Mouse (Mus musculus) kidney, embryonic 14.5 days (tissue): Measurements from ENCODE around the gene Tnnc2. TPM values are rescaled to one million over a fixed set of nuclear protein-coding genes. Genes with fewer than 3 reads are reported as not detected.
A peak's percentile ranks its signal among the peaks of the same experiment; 100 is the strongest.

Experiments
- ATAC-seq: fragments of 200-750 bp; cut with Nextera tagmentation; 2 replicates; pipeline ENCODE4 v1.8.0; 2017; ENCODE audit warnings: moderate number of reproducible peaks, mild to moderate bottlenecking, moderate TSS enrichment, moderate library complexity; ENCODE audit not compliant: low FRiP score, low TSS enrichment
- H3K27ac ChIP-seq: fragments of 300-500 bp; sonication (generic); 2 replicates; pipeline ENCODE4 v1.5.1; 2014; ENCODE audit warnings: low read depth, mild to moderate bottlenecking, low read length, moderate library complexity, mixed read lengths
- H3K27me3 ChIP-seq: fragments of 300-500 bp; sonication (generic); 2 replicates; pipeline ENCODE4 v1.6.1; 2014; ENCODE audit warnings: mild to moderate bottlenecking, low read length; ENCODE audit not compliant: control insufficient read depth, insufficient read depth
- H3K36me3 ChIP-seq: fragments of 300-500 bp; sonication (generic); 2 replicates; pipeline ENCODE4 v1.6.1; 2014; ENCODE audit warnings: low read length, mixed read lengths; ENCODE audit not compliant: control insufficient read depth, insufficient read depth
- H3K4me1 ChIP-seq: fragments of 300-500 bp; sonication (generic); 2 replicates; pipeline ENCODE4 v1.6.1; 2014; ENCODE audit warnings: low read length, mixed read lengths; ENCODE audit not compliant: control insufficient read depth, insufficient read depth
- H3K4me2 ChIP-seq: fragments of 300-500 bp; sonication (generic); replicated peaks from 2 replicates; pipeline ENCODE4 v1.6.1; 2014; ENCODE audit warnings: low read depth, mild to moderate bottlenecking, low read length
- H3K4me3 ChIP-seq: fragments of 300-500 bp; sonication (generic); 2 replicates; pipeline ENCODE4 v1.5.1; 2014; ENCODE audit warnings: mild to moderate bottlenecking, low read length
- H3K9ac ChIP-seq: fragments of 300-500 bp; sonication (generic); 2 replicates; pipeline ENCODE4 v1.6.1; 2014; ENCODE audit warnings: low read depth, mild to moderate bottlenecking, low read length, moderate library complexity
- H3K9me3 ChIP-seq: fragments of 300-500 bp; sonication (generic); 2 replicates; pipeline ENCODE4 v1.6.1; 2016; ENCODE audit warnings: low read length; ENCODE audit not compliant: control insufficient read depth
- WGBS: fragments of 180-500 bp; shearing (Covaris S2); extraction: QIAGEN DNeasy Blood & Tissue Kit; methylation state at CpG from one replicate; pipeline ENCODE4 v1.1.7; 2014; 5-methylcytosine and 5-hydroxymethylcytosine counted together
- polyA plus RNA-seq: library from polyadenylated mRNA; unstranded; fragments of >200 nt; fragmentation: Nextera tagmentation; extraction: Ambion mirVana; gene quantifications from 2 replicates; pipeline ENCODE4 v1.2.1, GENCODE M21; 2014

Tnnc2 gene
- polyA plus RNA-seq, 1 experiment from 2014 or later, result 1.9 TPM

DNA sequence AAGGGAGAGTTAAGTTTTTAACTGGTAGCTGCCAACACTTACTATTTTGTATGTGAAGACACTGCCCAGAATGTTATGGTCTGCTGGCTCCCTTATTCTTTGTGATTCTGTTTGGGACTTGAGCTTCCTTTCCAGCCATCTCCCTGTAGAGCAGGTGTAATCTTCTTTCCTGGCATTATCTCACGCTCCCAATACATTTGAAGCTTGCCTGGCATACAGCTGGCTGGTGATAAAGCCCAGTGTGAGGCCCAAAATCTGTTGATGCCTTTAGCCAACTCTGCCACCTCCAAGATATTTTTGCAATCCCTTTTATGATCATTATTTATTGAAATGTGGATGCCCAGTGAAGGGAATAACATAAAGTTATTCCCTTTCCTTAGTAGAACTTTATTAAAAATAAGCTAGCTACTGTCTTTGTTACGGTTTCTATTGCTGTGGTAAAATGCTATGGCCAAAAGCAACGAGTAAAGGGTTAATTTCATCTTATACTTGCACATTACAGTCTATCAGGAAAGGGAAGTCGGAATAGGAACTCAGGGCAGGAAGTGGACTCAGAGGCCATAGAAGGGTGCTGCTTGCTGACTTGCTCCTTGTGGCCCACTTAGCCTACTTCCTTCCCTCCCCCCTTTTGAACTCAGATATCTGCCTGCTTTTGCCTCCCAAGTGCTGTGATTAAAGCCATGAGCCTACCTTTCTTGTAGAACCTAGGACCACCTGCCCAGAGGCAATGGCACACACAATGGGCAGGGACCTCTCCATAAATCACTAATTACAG is 19.5 kb downstream of the Tnnc2 start:
- H3K27ac ChIP-seq, result no peak overlapping the region
- H3K27me3 ChIP-seq, result no peaks in the 10 kb centered on the region
- H3K36me3 ChIP-seq, result peaks cover 87% of the 10 kb centered on the region
- no peak for ATAC-seq
- H3K4me1 ChIP-seq, result no peaks in the 10 kb centered on the region
- WGBS, result 86% methylated on average over 4 of the region's 4 CpGs
- H3K4me3 ChIP-seq, result no peak overlapping the region
- no peak overlapping the region for H3K4me2 ChIP-seq
- no peaks in the 10 kb centered on the region for H3K9me3 ChIP-seq
- no peak overlapping the region for H3K9ac ChIP-seq

DNA sequence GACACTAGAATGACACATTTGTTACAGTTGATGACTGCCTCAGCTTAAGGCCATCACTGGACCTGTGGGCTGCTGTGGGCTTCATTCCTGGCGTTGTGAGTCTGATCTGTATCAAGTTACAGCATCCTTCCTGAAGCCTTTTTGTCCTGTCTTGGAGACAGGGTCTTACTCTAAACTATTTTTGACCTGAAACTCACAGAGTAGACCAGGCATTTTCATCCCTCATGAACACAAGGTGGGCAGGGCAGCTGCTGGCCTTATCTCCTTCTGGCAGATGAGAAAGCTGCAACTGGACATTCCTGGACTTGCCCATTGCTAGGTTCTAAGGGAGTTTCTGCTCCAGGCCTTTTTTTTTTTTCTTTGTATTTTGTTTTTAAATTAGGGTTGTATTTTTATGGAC is 21.1 kb downstream of the Tnnc2 start:
- 36% methylated on average over 1 of the region's 1 CpGs for whole genome bisulfite sequencing
- Histone ChIP-seq H3K9me3 (no peaks in the 10 kb centered on the region), H3K27me3 (no peaks in the 10 kb centered on the region), H3K4me1 (no peaks in the 10 kb centered on the region), H3K4me2 (no peak overlapping the region), H3K27ac (no peak overlapping the region), H3K36me3 (peaks cover 95% of the 10 kb centered on the region), H3K9ac (no peak overlapping the region), H3K4me3 (no peak overlapping the region)
- ATAC-seq, result no peak

DNA sequence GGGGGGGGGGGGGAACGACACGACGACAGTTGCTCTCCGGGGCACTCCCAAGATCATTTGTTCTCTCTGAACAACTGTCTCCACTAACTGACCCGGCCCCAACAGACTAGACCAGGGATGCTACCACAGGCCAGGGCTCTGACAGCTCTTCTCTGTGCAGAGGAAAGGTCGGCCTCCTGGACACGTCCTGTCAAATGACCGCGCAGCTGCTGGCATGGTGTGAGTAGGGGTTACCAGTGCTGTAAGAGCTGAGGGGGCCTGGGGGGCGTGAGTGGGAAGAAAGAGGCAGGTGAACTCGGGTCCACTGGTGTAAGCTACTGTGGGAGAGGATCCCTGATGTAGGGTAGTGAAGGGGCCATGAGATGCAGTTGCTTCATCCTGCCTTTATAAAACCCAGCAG is 21.9 kb downstream of the Tnnc2 start:
- H3K27me3 ChIP-seq, result no peaks in the 10 kb centered on the region
- H3K9ac ChIP-seq, result no peak overlapping the region
- WGBS, result 88% methylated on average over 11 of the region's 11 CpGs
- H3K4me2 ChIP-seq, result no peak overlapping the region
- no peaks in the 10 kb centered on the region for H3K9me3 ChIP-seq
- ATAC-seq, result no peak
- H3K4me3 ChIP-seq, result no peak overlapping the region
- no peak overlapping the region for H3K27ac ChIP-seq
- no peaks in the 10 kb centered on the region for H3K4me1 ChIP-seq
- H3K36me3 ChIP-seq, result peaks cover 96% of the 10 kb centered on the region

DNA sequence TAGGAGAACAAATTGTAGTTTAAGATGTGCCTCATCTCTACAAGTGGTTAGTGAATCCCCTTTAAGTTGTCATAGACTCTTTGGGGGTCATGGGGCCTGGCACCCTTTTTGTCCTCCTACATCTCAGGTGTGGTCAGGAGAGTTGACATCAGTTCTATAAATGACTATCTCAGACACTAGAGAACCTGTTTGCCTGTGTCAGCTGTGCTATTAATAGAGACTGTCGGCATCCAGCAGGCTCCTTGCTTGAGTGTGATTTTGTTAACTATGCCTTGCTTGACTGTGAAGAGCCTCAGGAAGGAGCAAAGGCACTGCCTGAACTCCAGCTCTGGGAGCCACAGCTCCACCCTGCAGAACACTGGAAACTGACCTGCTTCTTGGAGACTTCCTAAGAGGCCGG is 25.0 kb downstream of the Tnnc2 start:
- H3K4me3 ChIP-seq, result no peak overlapping the region
- WGBS, result 83% methylated on average over 2 of the region's 2 CpGs
- H3K4me1 ChIP-seq, result no peaks in the 10 kb centered on the region
- H3K4me2 ChIP-seq, result no peak overlapping the region
- peaks cover 93% of the 10 kb centered on the region for H3K36me3 ChIP-seq
- H3K9me3 ChIP-seq, result no peaks in the 10 kb centered on the region
- no peak overlapping the region for H3K9ac ChIP-seq
- H3K27me3 ChIP-seq, result no peaks in the 10 kb centered on the region
- no peak overlapping the region for H3K27ac ChIP-seq
- no peak for ATAC-seq

DNA sequence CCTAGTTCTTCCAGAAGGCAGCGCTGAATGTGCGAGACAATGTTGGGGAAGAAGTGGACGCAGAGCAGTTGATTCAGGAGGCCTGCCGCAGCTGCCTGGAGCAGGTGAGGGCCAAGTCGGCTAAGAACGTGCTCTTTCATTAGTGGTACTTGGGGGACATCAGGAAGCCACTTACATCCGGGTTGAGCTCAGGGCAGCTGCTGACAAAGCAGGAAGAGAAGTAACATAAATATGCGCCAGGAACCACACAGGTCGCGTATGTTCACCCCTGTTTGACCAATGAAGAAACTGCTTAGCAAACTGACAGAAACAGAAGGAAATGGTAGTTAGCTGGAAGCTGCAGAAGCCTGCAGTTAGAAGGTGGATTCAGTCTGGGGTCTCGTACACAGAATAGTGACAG is 25.7 kb downstream of the Tnnc2 start:
- Histone ChIP-seq H3K27me3 (no peaks in the 10 kb centered on the region), H3K4me3 (no peak overlapping the region), H3K36me3 (peaks cover 92% of the 10 kb centered on the region), H3K9me3 (no peaks in the 10 kb centered on the region), H3K4me1 (no peaks in the 10 kb centered on the region), H3K27ac (no peak overlapping the region), H3K4me2 (no peak overlapping the region), H3K9ac (no peak overlapping the region)
- 77% methylated on average over 11 of the region's 11 CpGs for WGBS
- ATAC-seq, result no peak

DNA sequence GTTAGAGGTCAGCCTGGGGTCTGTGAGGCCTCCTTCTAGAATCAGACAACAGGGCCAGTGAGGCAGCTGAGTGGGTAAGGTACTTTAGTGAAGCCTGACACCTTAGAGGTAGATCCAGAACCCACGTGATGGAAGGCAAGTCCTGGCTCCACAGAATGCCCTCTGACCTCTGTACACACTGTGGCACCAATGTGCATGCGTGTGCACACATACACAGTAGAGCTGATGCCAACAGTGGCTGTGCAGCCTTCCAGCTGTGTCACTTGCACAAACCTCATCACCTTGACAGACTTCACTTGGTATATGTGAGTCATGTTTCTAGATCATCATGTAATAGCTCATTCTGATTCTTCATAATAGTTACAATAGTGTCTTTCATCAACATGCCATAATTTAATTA is 27.3 kb downstream of the Tnnc2 start:
- Histone ChIP-seq H3K4me1 (no peaks in the 10 kb centered on the region), H3K4me2 (no peak overlapping the region), H3K9ac (no peak overlapping the region), H3K9me3 (no peaks in the 10 kb centered on the region), H3K27me3 (no peaks in the 10 kb centered on the region), H3K36me3 (peaks cover 88% of the 10 kb centered on the region), H3K27ac (no peak overlapping the region), H3K4me3 (no peak overlapping the region)
- ATAC-seq, result no peak
- 89% methylated on average over 2 of the region's 2 CpGs for WGBS

DNA sequence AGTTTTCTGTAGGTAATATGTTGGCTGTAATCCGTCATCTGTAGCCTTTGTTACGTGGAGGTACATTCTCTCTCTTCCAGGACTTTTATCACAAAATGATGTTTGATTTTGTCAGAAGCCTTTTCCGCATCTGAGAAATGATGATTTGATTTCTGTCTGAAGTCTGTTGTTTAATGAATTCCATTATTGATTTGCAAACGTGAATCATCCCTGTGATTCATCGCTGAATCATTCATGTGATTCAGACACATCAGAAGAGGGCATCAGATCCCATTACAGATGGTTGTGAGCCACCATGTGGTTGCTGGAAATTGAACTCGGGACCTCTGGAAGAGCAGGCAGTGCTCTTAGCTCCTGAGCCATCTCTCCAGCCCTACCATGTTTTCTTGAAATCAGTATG is 30.8 kb downstream of the Tnnc2 start:
- 91% methylated on average over 6 of the region's 6 CpGs for WGBS
- Histone ChIP-seq H3K4me1 (peaks cover 5% of the 10 kb centered on the region), H3K4me3 (no peak overlapping the region), H3K9me3 (no peaks in the 10 kb centered on the region), H3K27ac (no peak overlapping the region), H3K36me3 (peaks cover 55% of the 10 kb centered on the region), H3K9ac (no peak overlapping the region), H3K27me3 (no peaks in the 10 kb centered on the region), H3K4me2 (no peak overlapping the region)
- no peak for ATAC-seq

DNA sequence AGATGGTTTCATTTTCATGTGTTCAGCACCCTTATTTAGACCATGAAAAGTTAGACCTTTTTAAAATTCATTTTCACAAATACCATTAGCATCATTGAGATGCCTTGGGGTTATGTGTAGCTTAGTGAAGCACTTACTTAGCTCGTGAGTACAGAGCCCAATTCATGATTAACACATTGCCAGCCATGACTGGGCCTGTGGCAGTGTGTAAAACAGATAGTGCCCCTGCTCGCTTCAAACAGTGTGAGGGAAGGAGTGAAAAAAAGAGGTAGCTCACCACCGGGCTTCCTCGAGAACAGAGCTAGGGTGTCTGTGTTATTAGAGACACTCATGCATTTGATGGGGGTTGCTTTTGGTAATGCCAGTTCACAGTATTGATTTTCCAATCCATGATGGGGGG is 31.6 kb downstream of the Tnnc2 start:
- ATAC-seq, result no peak
- peaks cover 5% of the 10 kb centered on the region for H3K4me1 ChIP-seq
- H3K9ac ChIP-seq, result no peak overlapping the region
- H3K4me2 ChIP-seq, result no peak overlapping the region
- WGBS, result 86% methylated on average over 4 of the region's 4 CpGs
- peaks cover 47% of the 10 kb centered on the region for H3K36me3 ChIP-seq
- H3K27ac ChIP-seq, result no peak overlapping the region
- H3K27me3 ChIP-seq, result no peaks in the 10 kb centered on the region
- H3K4me3 ChIP-seq, result no peak overlapping the region
- H3K9me3 ChIP-seq, result no peaks in the 10 kb centered on the region

DNA sequence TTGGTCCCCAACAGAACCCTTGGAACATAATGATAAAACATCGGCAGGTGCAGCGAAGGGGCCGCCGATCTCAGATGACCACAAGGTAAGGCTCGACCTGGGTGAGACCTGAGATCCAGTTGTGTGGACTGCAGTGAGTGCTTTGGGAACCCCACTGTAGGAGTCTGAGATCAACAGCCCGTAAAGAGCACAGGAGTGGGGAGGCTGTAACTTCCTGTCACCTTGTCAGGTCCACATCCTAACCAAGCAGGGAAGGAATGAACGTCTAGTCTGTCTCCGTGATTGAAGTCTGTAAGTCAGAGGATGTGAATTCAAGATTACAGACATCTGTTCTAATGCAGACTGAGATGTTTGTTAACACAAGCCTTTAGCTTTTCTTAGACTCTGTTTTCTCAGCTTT is 33.1 kb downstream of the Tnnc2 start:
- Histone ChIP-seq H3K4me3 (peak overlapping the region; percentile 83), H3K27me3 (no peaks in the 10 kb centered on the region), H3K4me2 (peak overlapping the region; percentile 60), H3K27ac (no peak overlapping the region), H3K36me3 (peaks cover 34% of the 10 kb centered on the region), H3K9me3 (no peaks in the 10 kb centered on the region), H3K9ac (peak overlapping the region; percentile 93), H3K4me1 (peaks cover 5% of the 10 kb centered on the region)
- no peak for ATAC-seq
- WGBS, result 44% methylated on average over 8 of the region's 8 CpGs
